Mouse (Mus musculus) macrophage (primary cell): ENCODE results near the gene Mup14. TPM values are rescaled to one million over a fixed set of nuclear protein-coding genes. Genes with fewer than 3 reads are reported as not detected.
"Not testable (repeated sequence)": the region's sequence is repeated elsewhere in the genome, so short reads cannot be mapped to it uniquely, and the experiment has no call there.

Experiments
- H3K27ac ChIP-seq: fragments of 350-480 bp; formaldehyde crosslinking; 2 replicates; pipeline ENCODE4 v1.9.0; 2021
- H3K36me3 ChIP-seq: fragments of 350-480 bp; formaldehyde crosslinking; 2 replicates; pipeline ENCODE4 v1.9.0; 2021; ENCODE audit errors: inconsistent target
- H3K4me3 ChIP-seq: fragments of 350-480 bp; formaldehyde crosslinking; 2 replicates; pipeline ENCODE4 v1.9.0; 2021; ENCODE audit errors: inconsistent target
- H3K79me2 ChIP-seq: fragments of 350-480 bp; formaldehyde crosslinking; 2 replicates; pipeline ENCODE4 v1.9.0; 2021; ENCODE audit errors: inconsistent target
- WGBS: methylation state at CpG from one replicate; pipeline ENCODE4 v1.1.7; 2026; ENCODE audit warnings: inconsistent platforms; ENCODE audit not compliant: missing documents; 5-methylcytosine and 5-hydroxymethylcytosine counted together
- polyA plus RNA-seq: library from polyadenylated mRNA; stranded (reverse); fragments of 250-400 nt; gene quantifications from 3 replicates; pipeline ENCODE4 v1.2.4, GENCODE M21; 2018; ENCODE audit warnings: inconsistent platforms
- total RNA-seq, 78 experiments: library from RNA; depleted of rRNA; stranded (reverse); fragments of 250-400 nt; gene quantifications; 1 replicate in 9 of 78; 2 replicates in 24 of 78; 3 replicates in 43 of 78; 4 replicates in 2 of 78; pipeline ENCODE4 v1.2.4; 2018; ENCODE audit warnings: inconsistent platforms in 56 of 78

The Mup14 gene
- not detected for total RNA-seq (2018; cell fraction: chromatin; rRNA removed)
- not detected for total RNA-seq (2018; cell fraction: cytosol; rRNA removed)
- not detected for total RNA-seq (2018; cell fraction: nucleus; rRNA removed)
- not detected in 3 replicates for polyA plus RNA-seq

GRCm38 (mm10) chr4:61303900-61304299 lies at the start of gene Mup14:
TSS of gene Mup14 (minus strand) at chr4:61304000.
- not testable (repeated sequence) for H3K79me2 ChIP-seq, H3K4me3 ChIP-seq, H3K27ac ChIP-seq, H3K36me3 ChIP-seq
- WGBS = 100% methylated on average over 1 of the region's 6 CpGs

GRCm38 (mm10) chr4:61338108-61338507 lies 34.3 kb upstream of the Mup14 start:
- WGBS = no CpG with 5 or more reads among the region's 5 CpGs
- H3K4me3 ChIP-seq, H3K36me3 ChIP-seq, H3K79me2 ChIP-seq, H3K27ac ChIP-seq: not testable (repeated sequence)

Other genes starting within 250 kb of the Mup14 start
- not detected in 3 replicates for gene Mup13, start 75.7 kb downstream of the Mup14 start, polyA plus RNA-seq
- gene Mup15, start 135.7 kb upstream of the Mup14 start, polyA plus RNA-seq = not detected in 3 replicates
- not detected in 3 replicates for gene Mup16, start 215.5 kb upstream of the Mup14 start, polyA plus RNA-seq